Mouse (Mus musculus) small intestine, adult 2 months (tissue): Measurements from ENCODE around the gene Cpne5. TPM values are rescaled to one million over a fixed set of nuclear protein-coding genes. Genes with fewer than 3 reads are reported as not detected.

Experiments
- H3K27ac ChIP-seq: fragments of 200-500 bp; 2 replicates; pipeline ENCODE4 v1.5.1; 2012; ENCODE audit warnings: low read depth, low read length, control low read depth, inconsistent platforms; ENCODE audit not compliant: insufficient read depth
- H3K27me3 ChIP-seq: fragments of 200-500 bp; 2 replicates; pipeline ENCODE4 v1.6.1; 2012; ENCODE audit warnings: mild to moderate bottlenecking, moderate library complexity, low read length, inconsistent platforms; ENCODE audit not compliant: control insufficient read depth, insufficient read depth
- H3K36me3 ChIP-seq: fragments of 200-500 bp; 2 replicates; pipeline ENCODE4 v1.6.1; 2012; ENCODE audit warnings: mild to moderate bottlenecking, low read length, control low read depth, inconsistent platforms; ENCODE audit not compliant: control insufficient read depth, insufficient read depth
- H3K4me1 ChIP-seq: fragments of 200-500 bp; 2 replicates; pipeline ENCODE4 v1.6.1; 2012; ENCODE audit warnings: low read length, inconsistent platforms, mixed read lengths; ENCODE audit not compliant: control insufficient read depth, insufficient read depth, insufficient read length
- H3K4me3 ChIP-seq: fragments of 200-500 bp; 2 replicates; pipeline ENCODE4 v1.5.1; 2012; ENCODE audit warnings: low read depth, mild to moderate bottlenecking, control low read depth, inconsistent platforms, low read length, moderate library complexity
- CTCF ChIP-seq: fragments of 200-500 bp; IDR thresholded peaks from 2 replicates; pipeline ENCODE4 v1.5.1; 2012; ENCODE audit warnings: low read depth, mild to moderate bottlenecking, control low read depth, inconsistent platforms, low read length, moderate library complexity, mixed read lengths; ENCODE audit not compliant: insufficient replicate concordance, insufficient read length; ENCODE audit errors: extremely low read depth
- POLR2A ChIP-seq: fragments of 200-500 bp; IDR thresholded peaks from 2 replicates; pipeline ENCODE4 v1.6.1; 2012; ENCODE audit warnings: low read depth, mild to moderate bottlenecking, control low read depth, inconsistent platforms, low read length, moderate library complexity
- WGBS: fragments of 180-500 bp; shearing (Covaris S2); methylation state at CpG from one replicate; pipeline ENCODE4 v1.1.7; 2018; 5-methylcytosine and 5-hydroxymethylcytosine counted together
- polyA plus RNA-seq: library from polyadenylated mRNA; depleted of rRNA; stranded (reverse); fragments of >200 nt; gene quantifications from 2 replicates; pipeline ENCODE4 v1.2.3, GENCODE M21; 2012

Cpne5 gene
- polyA plus RNA-seq, 1 experiment = 2.3 TPM

- WGBS = 82% methylated on average over 16 of the region's 16 CpGs
- H3K27ac ChIP-seq = no peak overlapping the region
- H3K36me3 ChIP-seq = no peaks in the 10 kb centered on the region
- no peak overlapping the region for H3K4me3 ChIP-seq
- peaks cover 12% of the 10 kb centered on the region; the same call in 1 of the 2 replicates for H3K4me1 ChIP-seq
- TF ChIP-seq POLR2A (no peak), CTCF (no peak)
- H3K27me3 ChIP-seq = no peaks in the 10 kb centered on the region
Observed at GRCm38 (mm10) chr17:29156396-29156795, 81.6 kb downstream of the Cpne5 start.

DNA sequence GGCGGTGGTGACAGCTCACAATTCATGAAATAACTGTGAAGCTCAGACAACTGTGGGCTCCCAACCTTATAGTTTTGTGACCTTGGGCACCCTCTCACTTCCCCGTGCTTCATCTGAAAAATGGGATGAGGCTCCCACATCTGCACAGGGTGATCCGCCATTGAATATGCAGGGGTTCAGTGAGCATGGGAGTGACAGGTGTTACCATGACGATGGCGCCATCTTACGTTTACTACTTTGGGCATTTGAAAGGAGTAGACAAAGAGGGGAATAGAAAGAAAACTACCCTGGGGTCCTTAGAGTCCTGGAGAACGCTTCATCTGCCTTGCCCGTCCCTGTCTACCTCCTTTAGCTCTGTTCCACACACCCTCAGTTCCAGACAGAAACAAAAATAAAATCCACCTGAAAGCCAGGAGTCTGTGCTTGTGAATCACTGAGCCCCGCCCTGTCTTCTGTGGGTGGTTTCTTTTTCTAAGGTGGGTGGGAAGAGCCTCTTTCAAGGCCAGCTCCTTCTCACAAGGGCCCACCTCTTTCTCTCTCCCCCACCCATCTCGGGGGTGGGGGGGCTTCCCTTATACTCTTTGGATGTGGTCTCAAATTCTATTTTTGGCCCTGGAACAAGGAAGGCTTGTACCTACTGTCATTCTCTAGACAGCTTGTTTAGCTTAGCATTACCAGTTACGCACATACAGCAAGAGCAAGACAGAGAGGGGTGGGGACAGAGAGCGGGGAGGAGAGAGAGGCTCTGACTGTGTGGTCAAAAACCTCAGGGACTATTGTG is 82.4 kb downstream of the Cpne5 start:
- Histone ChIP-seq H3K4me3 (no peak overlapping the region), H3K27ac (no peak overlapping the region), H3K27me3 (no peaks in the 10 kb centered on the region), H3K36me3 (no peaks in the 10 kb centered on the region), H3K4me1 (peaks cover 12% of the 10 kb centered on the region; the same call in 1 of the 2 replicates)
- 81% methylated on average over 12 of the region's 12 CpGs for WGBS
- TF ChIP-seq CTCF = no peak
- no peak for TF ChIP-seq POLR2A

DNA sequence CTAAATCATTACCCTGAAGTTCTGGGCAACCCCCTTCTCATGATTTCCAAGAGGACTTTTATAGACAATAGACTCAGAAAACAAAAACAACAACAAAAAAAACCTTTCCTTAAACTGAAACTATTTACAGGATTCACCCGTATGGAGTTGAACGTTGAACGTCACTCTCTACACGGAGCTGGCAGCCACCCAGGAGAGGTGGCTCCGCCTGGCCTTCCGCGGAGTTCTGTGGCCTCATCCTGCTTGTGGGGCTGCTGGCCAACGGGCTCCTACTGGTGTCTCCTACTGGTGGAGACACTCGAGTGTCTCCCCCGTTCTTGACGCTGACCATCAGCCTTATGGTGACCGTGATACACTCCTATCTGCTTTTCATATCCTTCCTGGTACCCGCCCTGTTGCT is 83.7 kb downstream of the Cpne5 start:
- TF ChIP-seq CTCF = no peak
- no peak for TF ChIP-seq POLR2A
- H3K4me1 ChIP-seq = 0 out of 2 replicates have a peak, but pooled peaks cover 4% of the 10 kb centered on the region
- H3K36me3 ChIP-seq = no peaks in the 10 kb centered on the region
- H3K27ac ChIP-seq = no peak overlapping the region
- 29% methylated on average over 13 of the region's 13 CpGs for WGBS
- H3K27me3 ChIP-seq = no peaks in the 10 kb centered on the region
- H3K4me3 ChIP-seq = no peak overlapping the region

DNA sequence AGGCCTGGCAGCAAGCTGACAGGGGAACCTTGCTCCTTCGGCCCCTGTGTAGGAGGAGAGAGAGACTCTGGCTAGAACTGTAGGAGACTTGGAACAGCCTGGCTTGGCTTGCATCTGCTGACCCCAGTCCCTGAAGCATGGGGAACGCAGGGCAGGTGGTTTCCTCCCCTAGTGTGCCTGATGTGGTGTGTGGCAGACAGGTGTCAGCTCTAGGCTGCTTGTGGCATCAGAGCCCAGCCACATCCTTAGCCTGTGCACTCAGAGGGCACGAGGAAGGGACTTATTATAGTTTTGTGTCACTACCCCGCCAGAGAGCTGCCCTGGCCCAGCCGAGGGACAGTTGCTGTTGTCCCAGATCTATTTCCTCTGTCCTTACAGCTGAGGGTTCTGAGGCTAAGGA is 85.4 kb downstream of the Cpne5 start:
- no peak overlapping the region for H3K4me3 ChIP-seq
- H3K27me3 ChIP-seq = no peaks in the 10 kb centered on the region
- 69% methylated on average over 5 of the region's 5 CpGs for WGBS
- no peaks in the 10 kb centered on the region for H3K36me3 ChIP-seq
- H3K4me1 ChIP-seq = 0 out of 2 replicates have a peak, but pooled peaks cover 4% of the 10 kb centered on the region
- H3K27ac ChIP-seq = no peak overlapping the region
- TF ChIP-seq POLR2A (no peak), CTCF (no peak)

GRCm38 (mm10) chr17:29149766-29150165 is 88.2 kb downstream of the Cpne5 start:
- no peak overlapping the region for H3K27ac ChIP-seq
- no peak overlapping the region for H3K4me3 ChIP-seq
- no peaks in the 10 kb centered on the region for H3K36me3 ChIP-seq
- WGBS = 83% methylated on average over 7 of the region's 7 CpGs
- H3K4me1 ChIP-seq = 0 out of 2 replicates have a peak, but pooled peaks cover 4% of the 10 kb centered on the region
- no peaks in the 10 kb centered on the region for H3K27me3 ChIP-seq
- TF ChIP-seq POLR2A = no peak
- TF ChIP-seq CTCF = no peak

- Histone ChIP-seq H3K27me3 (no peaks in the 10 kb centered on the region), H3K4me1 (no peaks in the 10 kb centered on the region), H3K4me3 (no peak overlapping the region), H3K36me3 (no peaks in the 10 kb centered on the region), H3K27ac (no peak overlapping the region)
- WGBS = 84% methylated on average over 6 of the region's 6 CpGs
- no peak for TF ChIP-seq CTCF
- TF ChIP-seq POLR2A = no peak
Observed at GRCm38 (mm10) chr17:29147773-29148172, 90.2 kb downstream of the Cpne5 start.

DNA sequence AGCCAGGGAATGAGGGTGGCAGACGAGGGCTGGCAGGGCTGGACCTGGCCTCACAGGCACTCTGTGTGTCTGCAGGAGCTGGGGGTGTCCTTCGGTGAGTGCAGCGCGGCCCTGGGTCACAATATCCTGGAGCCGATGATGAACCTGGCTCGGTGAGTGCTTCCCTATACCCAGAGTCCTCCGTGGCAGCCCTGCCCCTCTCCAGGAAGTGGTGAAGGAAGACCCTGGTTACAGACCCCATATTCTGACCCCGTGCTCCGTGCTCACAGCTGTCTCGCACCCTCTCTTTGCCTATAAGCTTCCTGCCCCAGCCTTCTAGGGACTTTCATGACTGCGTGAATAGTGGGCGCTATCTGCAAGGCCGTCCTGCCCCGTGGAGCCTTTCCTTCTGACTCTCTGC is 90.7 kb downstream of the Cpne5 start:
- Histone ChIP-seq H3K4me3 (no peak overlapping the region), H3K27ac (no peak overlapping the region), H3K36me3 (no peaks in the 10 kb centered on the region), H3K4me1 (no peaks in the 10 kb centered on the region), H3K27me3 (no peaks in the 10 kb centered on the region)
- TF ChIP-seq CTCF (no peak), POLR2A (no peak)
- 83% methylated on average over 14 of the region's 14 CpGs for WGBS
